Mouse (Mus musculus) MEL (cell line): ENCODE measurements at regions not wholly inside any gene's neighbourhood (a gene's known extent, or its start where the extent isn't known, plus 50 kb on each side); places are given as distances from the start of the nearest gene placed in this dataset.

Source experiments
- CHD1 ChIP-seq: IDR thresholded peaks from 2 replicates; pipeline ENCODE4 v1.6.1; 2012; ENCODE audit warnings: low read depth, mild to moderate bottlenecking, inconsistent platforms, low read length, improper control_type of control experiment
- CHD2 ChIP-seq: IDR thresholded peaks from 2 replicates; pipeline ENCODE4 v1.6.1; 2011; ENCODE audit warnings: low read length, improper control_type of control experiment
- CTCF ChIP-seq, 3 experiments: IDR thresholded peaks in 2 of 3; conservative IDR thresholded peaks in 1 of 3; 2 replicates each; pipeline ENCODE4 v1.5.1; 2011 to 2012; ENCODE audit warnings: low read length in 3 of 3, low read depth in 2 of 3, mild to moderate bottlenecking in 2 of 3, improper control_type of control experiment in 1 of 3, inconsistent platforms in 1 of 3, mixed read lengths in 1 of 3, moderate library complexity in 1 of 3; ENCODE audit not compliant: control insufficient read depth in 1 of 3, insufficient read depth in 1 of 3, poor library complexity in 1 of 3, severe bottlenecking in 1 of 3
- GABPA ChIP-seq: IDR thresholded peaks from 2 replicates; pipeline ENCODE4 v1.6.1; 2012; ENCODE audit warnings: low read depth, mild to moderate bottlenecking, inconsistent platforms, low read length, improper control_type of control experiment, moderate library complexity
- MAFK ChIP-seq: IDR thresholded peaks from 2 replicates; pipeline ENCODE4 v1.6.1; 2011; ENCODE audit warnings: low read depth, mild to moderate bottlenecking, low read length, improper control_type of control experiment, borderline replicate concordance
- NELFE ChIP-seq: IDR thresholded peaks from 2 replicates; pipeline ENCODE4 v1.6.1; 2011; ENCODE audit warnings: low read depth, low read length, improper control_type of control experiment
- POLR2AphosphoS5 ChIP-seq: IDR thresholded peaks from 2 replicates; pipeline ENCODE4 v1.6.1; 2012; ENCODE audit warnings: low read depth, borderline replicate concordance, mild to moderate bottlenecking, inconsistent platforms, low read length, moderate library complexity, mixed read lengths

DNA sequence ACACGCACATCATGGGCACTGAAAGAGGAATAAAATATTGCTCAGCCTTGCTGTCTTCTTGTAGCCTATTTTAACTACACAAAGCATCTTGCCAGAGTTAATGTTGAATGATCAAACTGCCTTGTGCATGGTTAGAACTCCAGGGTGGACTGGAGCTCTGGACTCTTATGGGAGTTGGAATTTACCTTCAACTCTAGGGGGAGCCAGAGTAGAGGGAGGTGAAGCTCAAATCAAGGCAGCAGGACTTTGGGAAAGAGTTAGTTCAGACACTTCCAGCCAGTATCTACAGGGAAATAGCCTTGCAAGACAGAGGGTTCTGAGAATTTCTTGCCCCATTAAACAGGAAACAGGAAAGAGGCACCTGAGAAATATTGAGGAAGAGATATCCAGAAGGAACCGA, 505.3 kb downstream of the Fat4 start:
- TF ChIP-seq NELFE: no peak
- TF ChIP-seq CTCF (IDR thresholded peaks at IDR 0.05 in 2 of 3, conservative IDR thresholded peaks at IDR 0.05 in 1 of 3; ENCODE audit: control insufficient read depth in 1 of 3, insufficient read depth in 1 of 3, low read depth in 2 of 3, low read length in 3 of 3, poor library complexity in 1 of 3, severe bottlenecking in 1 of 3): no peak
- no peak for TF ChIP-seq CHD2
- TF ChIP-seq GABPA: no peak
- TF ChIP-seq CHD1: no peak
- no peak for TF ChIP-seq MAFK
- TF ChIP-seq POLR2AphosphoS5: no peak
